Mouse (Mus musculus): ENCODE measurements at regions not wholly inside any gene's neighbourhood (a gene's known extent, or its start where the extent isn't known, plus 50 kb on each side); places are given as distances from the start of the nearest gene placed in this dataset.

DNA sequence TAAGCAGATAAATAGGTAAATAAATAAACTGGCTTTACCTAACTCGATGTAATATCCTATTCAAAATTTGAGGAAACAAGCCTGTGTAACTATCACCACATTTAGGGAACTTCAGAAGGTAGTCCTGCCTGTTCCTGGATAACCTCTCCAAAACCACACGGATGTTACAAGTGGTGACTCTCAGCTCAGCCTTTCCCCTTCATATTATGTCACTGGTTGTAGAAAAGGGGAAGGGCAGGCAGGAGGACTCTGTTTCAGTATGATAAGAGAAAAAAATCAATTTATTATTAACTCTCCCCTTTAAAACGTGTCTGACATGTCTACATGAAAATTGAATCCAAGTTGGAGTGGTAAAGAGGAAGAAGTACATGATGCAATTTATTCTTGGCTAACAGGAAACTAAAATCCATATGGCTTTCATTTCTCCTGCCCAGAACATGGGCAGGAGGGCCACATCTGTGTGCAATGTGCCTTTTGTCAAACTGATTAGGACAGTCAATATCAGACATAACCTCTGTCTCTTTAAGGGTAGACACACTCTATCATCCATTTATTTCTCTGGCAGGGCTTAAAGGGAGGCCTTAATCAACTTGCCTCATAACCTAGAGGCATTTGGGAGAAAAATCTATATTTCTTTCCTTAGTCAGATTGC, 353.9 kb upstream of the Slco3a1 start:
- TF ChIP-seq GATA1 (IDR thresholded peaks at IDR 0.05; ENCODE audit: borderline replicate concordance, low read length) = no peak
- TF ChIP-seq FLI1 (IDR thresholded peaks at IDR 0.05; ENCODE audit: low read length) = no peak

All from megakaryocyte, embryonic 14.5 days (primary cell).